Mouse (Mus musculus) olfactory bulb, adult 2 months (tissue): ENCODE results near the gene Gm10840.

Experiments used
- CTCF ChIP-seq: fragments of 200-500 bp; IDR thresholded peaks from 2 replicates; pipeline ENCODE4 v1.5.1; 2012; ENCODE audit warnings: low read depth, mild to moderate bottlenecking, low read length, moderate library complexity; ENCODE audit not compliant: insufficient read depth
- POLR2A ChIP-seq: fragments of 200-500 bp; IDR thresholded peaks from 2 replicates; pipeline ENCODE4 v1.6.1; 2012; ENCODE audit warnings: mild to moderate bottlenecking, low read depth, low read length, moderate library complexity; ENCODE audit not compliant: insufficient read depth

DNA sequence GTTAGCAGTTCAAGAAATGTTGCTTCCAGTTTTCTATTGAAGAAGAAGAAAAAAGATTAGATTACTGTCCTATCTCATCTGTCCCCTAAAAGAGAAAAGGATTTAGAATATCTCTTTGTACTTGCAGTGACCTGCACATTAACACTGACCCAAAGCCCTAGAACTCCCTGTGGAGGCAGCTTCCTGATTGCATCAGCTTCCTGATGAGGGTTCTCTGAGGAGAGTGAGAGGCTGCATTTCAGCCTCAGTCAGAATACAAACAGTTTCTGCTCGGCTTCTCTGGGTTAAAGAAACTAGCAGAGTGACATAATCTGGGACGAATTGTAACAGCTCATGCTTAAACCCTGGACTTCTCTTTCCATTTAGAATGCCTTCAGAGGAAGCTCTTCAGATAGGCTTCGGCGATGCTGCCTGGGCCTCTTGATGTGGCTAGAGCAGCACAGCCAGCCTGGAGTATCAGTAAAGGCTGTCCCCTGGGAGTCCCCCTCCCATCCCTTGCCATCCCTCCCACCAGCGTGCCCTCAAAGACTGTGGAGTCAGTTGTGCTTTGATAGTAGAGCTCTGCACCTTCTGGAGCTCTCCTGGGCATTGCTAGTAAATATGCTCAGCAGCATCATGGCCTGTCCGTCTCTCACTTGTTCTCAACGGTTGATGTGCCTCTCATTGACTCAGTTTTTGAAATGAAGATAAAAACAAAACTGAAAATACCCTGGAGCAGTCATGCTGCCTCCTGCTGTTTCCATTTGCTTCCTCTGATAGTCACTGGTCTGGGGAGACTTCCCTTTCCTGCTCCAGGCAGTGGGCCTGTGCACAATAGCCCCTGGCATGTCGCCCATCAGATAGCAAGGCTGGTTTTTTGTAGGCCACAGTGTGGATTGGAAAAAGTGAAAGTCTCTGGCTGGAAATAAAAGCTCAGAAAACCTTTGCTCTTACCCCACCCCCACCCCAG is 25.8 kb upstream of the Gm10840 start:
- TF ChIP-seq CTCF: no peak
- TF ChIP-seq POLR2A: no peak
